Mouse (Mus musculus): ENCODE data around the gene Card14.
A peak's percentile ranks its signal among the peaks of the same experiment; 100 is the strongest.

Card14 gene

GRCm38 (mm10) chr11:119300986-119301385, 6.6 kb upstream of the Card14 start:
- DNase-seq (ENCODE audit: low read depth, low spot score): no peak

GRCm38 (mm10) chr11:119304904-119305712, 2.5 kb upstream of the Card14 start:
- DNase-seq (ENCODE audit: low read depth, low spot score): peak; percentile 77

- no peak for DNase-seq (ENCODE audit: low read depth, low spot score)
Observed at GRCm38 (mm10) chr11:119306762-119307657, 558 bp upstream of the Card14 start.

GRCm38 (mm10) chr11:119307916-119308315, 348 bp downstream of the Card14 start:
- peak; percentile 46 for DNase-seq (ENCODE audit: low read depth, low spot score)

- DNase-seq (ENCODE audit: low read depth, low spot score): no peak
Observed at GRCm38 (mm10) chr11:119310621-119311020, 3.1 kb downstream of the Card14 start.

- DNase-seq (ENCODE audit: low read depth, low spot score): no peak
Observed at GRCm38 (mm10) chr11:119314252-119314936, 6.8 kb downstream of the Card14 start.

- DNase-seq (ENCODE audit: low read depth, low spot score): no peak
Observed at GRCm38 (mm10) chr11:119316720-119317119, 9.2 kb downstream of the Card14 start.

- no peak for DNase-seq (ENCODE audit: low read depth, low spot score)
Observed at GRCm38 (mm10) chr11:119322521-119322920, 15.0 kb downstream of the Card14 start.

- no peak for DNase-seq (ENCODE audit: low read depth, low spot score)
Observed at GRCm38 (mm10) chr11:119325068-119325467, 17.5 kb downstream of the Card14 start.

- no peak for DNase-seq (ENCODE audit: low read depth, low spot score)
Observed at GRCm38 (mm10) chr11:119330592-119330991, 23.0 kb downstream of the Card14 start.

- no peak for DNase-seq (ENCODE audit: low read depth, low spot score)
Observed at GRCm38 (mm10) chr11:119331970-119332369, 24.4 kb downstream of the Card14 start.

- DNase-seq (ENCODE audit: low read depth, low spot score): no peak
Observed at GRCm38 (mm10) chr11:119338271-119339059, 30.9 kb downstream of the Card14 start.

- DNase-seq (ENCODE audit: low read depth, low spot score): no peak
Observed at GRCm38 (mm10) chr11:119339179-119339578, 31.6 kb downstream of the Card14 start.

GRCm38 (mm10) chr11:119339637-119340036, 32.1 kb downstream of the Card14 start:
- DNase-seq (ENCODE audit: low read depth, low spot score): peak; percentile 81

GRCm38 (mm10) chr11:119344178-119344577, 36.6 kb downstream of the Card14 start:
- no peak for DNase-seq (ENCODE audit: low read depth, low spot score)

- no peak for DNase-seq (ENCODE audit: low read depth, low spot score)
Observed at GRCm38 (mm10) chr11:119344865-119345264, 37.3 kb downstream of the Card14 start.

GRCm38 (mm10) chr11:119347125-119347524, 39.6 kb downstream of the Card14 start:
- DNase-seq (ENCODE audit: low read depth, low spot score): no peak

GRCm38 (mm10) chr11:119352113-119352512, 44.5 kb downstream of the Card14 start:
- DNase-seq (ENCODE audit: low read depth, low spot score): no peak

- no peak for DNase-seq (ENCODE audit: low read depth, low spot score)
Observed at GRCm38 (mm10) chr11:119353946-119354345, 46.4 kb downstream of the Card14 start.

- DNase-seq (ENCODE audit: low read depth, low spot score): no peak
Observed at GRCm38 (mm10) chr11:119354798-119355442, 47.4 kb downstream of the Card14 start.

Data from mesoderm, embryonic 11.5 days (tissue).